Mouse (Mus musculus) midbrain, embryonic 15.5 days (tissue): ENCODE results near the gene Cpxm2. TPM values are rescaled to one million over a fixed set of nuclear protein-coding genes. Genes with fewer than 3 reads are reported as not detected.

ENCODE experiments used
- ATAC-seq: fragments of 200-750 bp; cut with Nextera tagmentation; replicated peaks from 2 replicates; pipeline ENCODE4 v1.8.0; 2017; ENCODE audit warnings: moderate TSS enrichment
- H3K27ac ChIP-seq: fragments of 300-500 bp; sonication (generic); 2 replicates; pipeline ENCODE4 v1.5.1; 2015; ENCODE audit warnings: mild to moderate bottlenecking, inconsistent platforms
- H3K27me3 ChIP-seq: fragments of 300-500 bp; sonication (generic); replicated peaks from 2 replicates; pipeline ENCODE4 v1.6.1; 2015; ENCODE audit warnings: inconsistent platforms
- H3K36me3 ChIP-seq: fragments of 300-500 bp; sonication (generic); replicated peaks from 2 replicates; pipeline ENCODE4 v1.6.1; 2015; ENCODE audit warnings: inconsistent platforms
- H3K4me1 ChIP-seq: fragments of 300-500 bp; sonication (generic); 2 replicates; pipeline ENCODE4 v1.6.1; 2015; ENCODE audit warnings: inconsistent platforms
- H3K4me2 ChIP-seq: fragments of 300-500 bp; sonication (generic); 2 replicates; pipeline ENCODE4 v1.6.1; 2015; ENCODE audit warnings: inconsistent platforms, mild to moderate bottlenecking, moderate library complexity
- H3K4me3 ChIP-seq: fragments of 300-500 bp; sonication (generic); 2 replicates; pipeline ENCODE4 v1.5.1; 2015; ENCODE audit warnings: mild to moderate bottlenecking, inconsistent platforms
- H3K9ac ChIP-seq: fragments of 300-500 bp; sonication (generic); 2 replicates; pipeline ENCODE4 v1.6.1; 2015; ENCODE audit warnings: mild to moderate bottlenecking, inconsistent platforms
- H3K9me3 ChIP-seq: fragments of 300-500 bp; sonication (generic); 2 replicates; pipeline ENCODE4 v1.6.1; 2016; ENCODE audit warnings: inconsistent platforms
- WGBS: fragments of 180-500 bp; shearing (Covaris S2); methylation state at CpG from one replicate; pipeline ENCODE4 v1.1.7; 2015; ENCODE audit warnings: mixed read lengths; 5-methylcytosine and 5-hydroxymethylcytosine counted together
- polyA plus RNA-seq: library from polyadenylated mRNA; unstranded; fragments of >200 nt; fragmentation: Nextera tagmentation; extraction: Ambion mirVana; gene quantifications from 2 replicates; pipeline ENCODE4 v1.2.1, GENCODE M21; 2015

Gene Cpxm2
- polyA plus RNA-seq, 1 experiment from 2014 or later = 1.1 TPM

- no peak for ATAC-seq
- WGBS = 87% methylated on average over 7 of the region's 7 CpGs
- Histone ChIP-seq H3K4me1 (peaks cover 5% of the 10 kb centered on the region; the same call in 1 of the 2 replicates), H3K4me2 (no peak overlapping the region), H3K27me3 (no peaks in the 10 kb centered on the region), H3K36me3 (no peaks in the 10 kb centered on the region), H3K27ac (no peak overlapping the region), H3K4me3 (no peak overlapping the region), H3K9ac (no peak overlapping the region), H3K9me3 (no peaks in the 10 kb centered on the region)
These were observed 31.3 kb downstream of the Cpxm2 start for GRCm38 (mm10) chr7:132123211-132123610.

- no peak overlapping the region for H3K4me3 ChIP-seq
- H3K4me2 ChIP-seq = no peak overlapping the region
- no peak for ATAC-seq
- no peaks in the 10 kb centered on the region for H3K9me3 ChIP-seq
- H3K36me3 ChIP-seq = no peaks in the 10 kb centered on the region
- no peak overlapping the region for H3K9ac ChIP-seq
- H3K4me1 ChIP-seq = peaks cover 5% of the 10 kb centered on the region; the same call in 1 of the 2 replicates
- H3K27ac ChIP-seq = no peak overlapping the region
- WGBS = 85% methylated on average over 4 of the region's 4 CpGs
- no peaks in the 10 kb centered on the region for H3K27me3 ChIP-seq
These were observed 34.7 kb downstream of the Cpxm2 start for GRCm38 (mm10) chr7:132119817-132120216.

DNA sequence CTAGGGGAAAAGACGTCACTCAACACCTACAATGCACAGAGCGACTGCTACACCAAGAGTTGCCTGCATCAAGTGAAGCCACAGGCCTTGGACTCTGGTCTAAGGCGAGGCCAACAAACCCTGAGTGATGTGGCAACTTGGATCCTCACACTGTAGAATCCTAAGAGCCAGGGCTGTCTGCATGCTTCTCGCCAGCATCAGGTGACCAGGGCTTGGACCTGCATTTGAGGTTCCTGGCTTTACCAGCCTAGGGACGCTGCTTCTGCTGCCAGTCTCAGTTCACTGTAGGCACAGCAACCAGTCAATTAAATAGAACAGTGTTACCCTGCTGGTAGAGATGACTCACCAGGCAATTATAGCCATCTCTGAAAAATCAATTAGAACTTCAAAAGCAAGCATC lies 42.8 kb downstream of the Cpxm2 start:
- Histone ChIP-seq H3K36me3 (no peaks in the 10 kb centered on the region), H3K9me3 (no peaks in the 10 kb centered on the region), H3K27me3 (no peaks in the 10 kb centered on the region), H3K9ac (no peak overlapping the region), H3K4me1 (no peaks in the 10 kb centered on the region), H3K4me3 (no peak overlapping the region), H3K27ac (no peak overlapping the region), H3K4me2 (no peak overlapping the region)
- no peak for ATAC-seq
- WGBS = 82% methylated on average over 5 of the region's 5 CpGs

- no peak overlapping the region for H3K9ac ChIP-seq
- WGBS = 76% methylated on average over 3 of the region's 3 CpGs
- no peaks in the 10 kb centered on the region for H3K9me3 ChIP-seq
- H3K27ac ChIP-seq = no peak overlapping the region
- no peaks in the 10 kb centered on the region for H3K4me1 ChIP-seq
- no peak for ATAC-seq
- no peaks in the 10 kb centered on the region for H3K36me3 ChIP-seq
- no peaks in the 10 kb centered on the region for H3K27me3 ChIP-seq
- H3K4me2 ChIP-seq = no peak overlapping the region
- no peak overlapping the region for H3K4me3 ChIP-seq
These were observed 44.2 kb downstream of the Cpxm2 start for GRCm38 (mm10) chr7:132110308-132110707.

- no peak overlapping the region for H3K27ac ChIP-seq
- no peaks in the 10 kb centered on the region for H3K9me3 ChIP-seq
- no peak overlapping the region for H3K9ac ChIP-seq
- H3K36me3 ChIP-seq = no peaks in the 10 kb centered on the region
- H3K4me2 ChIP-seq = no peak overlapping the region
- ATAC-seq = no peak
- H3K4me1 ChIP-seq = 0 out of 2 replicates have a peak, but pooled peaks cover 3% of the 10 kb centered on the region
- 86% methylated on average over 4 of the region's 4 CpGs for WGBS
- no peaks in the 10 kb centered on the region for H3K27me3 ChIP-seq
- no peak overlapping the region for H3K4me3 ChIP-seq
These were observed 47.6 kb downstream of the Cpxm2 start for GRCm38 (mm10) chr7:132106891-132107290.

DNA sequence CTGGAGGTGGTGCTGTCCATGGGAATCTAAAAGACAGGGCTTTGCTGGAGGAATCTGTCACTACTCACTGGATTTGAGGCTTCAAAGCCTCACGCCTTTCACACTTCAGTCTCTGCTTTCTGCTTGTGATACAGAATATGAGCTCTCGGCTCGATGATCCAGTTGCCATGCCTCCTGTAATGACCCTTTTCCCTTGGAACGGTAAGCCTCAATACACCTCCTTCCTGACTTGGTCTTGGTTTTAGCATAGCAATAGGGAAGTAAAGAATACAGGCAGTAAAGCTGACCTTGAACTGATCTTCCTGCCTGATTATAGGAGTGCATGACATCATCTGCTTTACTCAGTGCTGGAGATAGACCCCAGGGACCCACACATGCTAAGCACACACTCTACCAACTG lies 49.2 kb downstream of the Cpxm2 start:
- Histone ChIP-seq H3K9me3 (no peaks in the 10 kb centered on the region), H3K4me1 (0 out of 2 replicates have a peak, but pooled peaks cover 3% of the 10 kb centered on the region), H3K4me2 (no peak overlapping the region), H3K9ac (no peak overlapping the region), H3K27ac (no peak overlapping the region), H3K36me3 (no peaks in the 10 kb centered on the region), H3K4me3 (no peak overlapping the region), H3K27me3 (no peaks in the 10 kb centered on the region)
- 82% methylated on average over 4 of the region's 4 CpGs for WGBS
- no peak for ATAC-seq

GRCm38 (mm10) chr7:132098441-132098840 lies 56.1 kb downstream of the Cpxm2 start:
- H3K4me2 ChIP-seq = no peak overlapping the region
- 83% methylated on average over 4 of the region's 4 CpGs for WGBS
- 0 out of 2 replicates have a peak, but pooled peaks cover 3% of the 10 kb centered on the region for H3K4me1 ChIP-seq
- no peak for ATAC-seq
- no peaks in the 10 kb centered on the region for H3K9me3 ChIP-seq
- H3K27me3 ChIP-seq = no peaks in the 10 kb centered on the region
- H3K4me3 ChIP-seq = no peak overlapping the region
- no peak overlapping the region for H3K27ac ChIP-seq
- H3K9ac ChIP-seq = no peak overlapping the region
- H3K36me3 ChIP-seq = no peaks in the 10 kb centered on the region

DNA sequence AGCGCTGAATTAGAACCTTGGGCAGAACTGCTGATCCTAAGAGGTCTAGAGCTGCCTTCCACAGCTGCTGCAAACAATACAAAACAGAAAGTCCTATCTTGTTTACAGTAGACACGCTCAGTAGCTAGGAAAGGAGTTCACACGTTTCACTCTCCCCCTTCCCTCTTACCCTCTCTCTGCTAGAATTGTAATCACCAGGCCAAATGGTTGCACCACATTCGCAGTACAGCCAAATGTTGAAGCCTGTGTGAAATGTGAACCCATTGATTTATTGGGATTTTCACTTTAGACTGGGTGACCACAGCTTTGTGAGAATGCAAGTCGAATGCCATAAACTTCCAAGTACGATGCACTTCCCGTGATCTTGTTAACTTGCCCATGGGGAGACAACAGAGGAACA lies 59.9 kb downstream of the Cpxm2 start:
- Histone ChIP-seq H3K9ac (no peak overlapping the region), H3K27me3 (no peaks in the 10 kb centered on the region), H3K27ac (no peak overlapping the region), H3K36me3 (no peaks in the 10 kb centered on the region), H3K4me3 (no peak overlapping the region), H3K4me2 (no peak overlapping the region), H3K9me3 (no peaks in the 10 kb centered on the region), H3K4me1 (no peaks in the 10 kb centered on the region)
- WGBS = 82% methylated on average over 7 of the region's 7 CpGs
- no peak for ATAC-seq

- no peak for ATAC-seq
- no peak overlapping the region for H3K27ac ChIP-seq
- WGBS = 85% methylated on average over 7 of the region's 7 CpGs
- H3K4me1 ChIP-seq = no peaks in the 10 kb centered on the region
- H3K4me2 ChIP-seq = no peak overlapping the region
- H3K36me3 ChIP-seq = no peaks in the 10 kb centered on the region
- H3K27me3 ChIP-seq = no peaks in the 10 kb centered on the region
- no peak overlapping the region for H3K4me3 ChIP-seq
- H3K9ac ChIP-seq = no peak overlapping the region
- no peaks in the 10 kb centered on the region for H3K9me3 ChIP-seq
These were observed 63.0 kb downstream of the Cpxm2 start for GRCm38 (mm10) chr7:132091551-132091950.

DNA sequence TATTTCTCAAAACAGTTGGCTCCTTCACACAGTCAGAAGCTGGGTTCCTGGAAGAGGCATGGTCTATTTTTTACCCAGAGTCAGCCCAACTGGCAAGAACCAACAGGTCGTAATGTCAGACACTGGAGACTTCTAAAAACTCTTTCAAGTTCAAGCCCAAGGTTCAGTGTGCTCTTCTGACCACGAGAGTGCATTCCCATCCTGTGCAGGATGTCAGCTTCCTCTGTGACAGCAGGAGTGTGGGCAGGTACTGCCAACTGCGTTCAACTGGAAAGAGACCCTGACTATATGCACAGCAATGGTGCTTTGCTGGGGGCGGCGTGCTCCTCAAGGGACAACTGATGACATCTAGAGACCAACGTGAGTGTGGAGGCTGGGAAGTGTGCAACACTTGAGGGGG lies 65.9 kb downstream of the Cpxm2 start:
- Histone ChIP-seq H3K27me3 (no peaks in the 10 kb centered on the region), H3K4me3 (no peak overlapping the region), H3K36me3 (no peaks in the 10 kb centered on the region), H3K4me1 (no peaks in the 10 kb centered on the region), H3K4me2 (no peak overlapping the region), H3K9ac (no peak overlapping the region), H3K9me3 (no peaks in the 10 kb centered on the region), H3K27ac (no peak overlapping the region)
- WGBS = 80% methylated on average over 6 of the region's 6 CpGs
- ATAC-seq = no peak

DNA sequence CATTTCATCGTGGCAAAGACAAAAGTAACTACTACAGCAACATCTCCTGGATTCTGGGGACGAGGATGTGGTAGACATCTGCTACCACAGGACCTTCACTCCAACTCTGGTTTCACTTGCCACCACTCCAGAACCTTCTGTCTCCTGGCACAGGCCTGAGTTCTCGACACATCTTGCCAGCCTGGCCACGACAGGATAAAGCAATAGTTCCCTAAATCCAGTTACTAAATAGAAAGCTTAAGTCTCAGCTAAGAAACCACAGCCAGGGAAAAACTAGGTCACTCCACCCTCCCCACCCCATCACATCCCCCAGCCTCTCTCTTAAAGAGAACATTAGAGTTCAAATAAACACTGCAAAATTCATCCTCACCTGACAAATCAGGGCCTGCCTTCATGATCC lies 66.4 kb downstream of the Cpxm2 start:
- Histone ChIP-seq H3K9me3 (no peaks in the 10 kb centered on the region), H3K4me2 (no peak overlapping the region), H3K4me1 (no peaks in the 10 kb centered on the region), H3K27ac (no peak overlapping the region), H3K27me3 (no peaks in the 10 kb centered on the region), H3K4me3 (no peak overlapping the region), H3K9ac (no peak overlapping the region), H3K36me3 (no peaks in the 10 kb centered on the region)
- ATAC-seq = no peak
- WGBS = 81% methylated on average over 4 of the region's 4 CpGs

GRCm38 (mm10) chr7:132075825-132076224 lies 78.7 kb downstream of the Cpxm2 start:
- no peaks in the 10 kb centered on the region for H3K9me3 ChIP-seq
- no peak for ATAC-seq

GRCm38 (mm10) chr7:132074503-132074902 lies 80.0 kb downstream of the Cpxm2 start:
- 67% methylated on average over 3 of the region's 3 CpGs for WGBS
- Histone ChIP-seq H3K9me3 (no peaks in the 10 kb centered on the region), H3K4me1 (no peaks in the 10 kb centered on the region), H3K4me3 (no peak overlapping the region), H3K36me3 (no peaks in the 10 kb centered on the region), H3K9ac (no peak overlapping the region), H3K27me3 (no peaks in the 10 kb centered on the region), H3K27ac (no peak overlapping the region), H3K4me2 (no peak overlapping the region)
- ATAC-seq = no peak

More at GRCm38 (mm10) chr7:132075825-132076224, 78.7 kb downstream of the Cpxm2 start:
- Histone ChIP-seq H3K4me3 (no peak overlapping the region), H3K4me1 (no peaks in the 10 kb centered on the region), H3K27me3 (no peaks in the 10 kb centered on the region), H3K9ac (no peak overlapping the region), H3K4me2 (no peak overlapping the region), H3K27ac (no peak overlapping the region), H3K36me3 (no peaks in the 10 kb centered on the region)
- WGBS = 70% methylated on average over 1 of the region's 1 CpGs
